ENCODE assay signal across 20 mouse cellular contexts in the genomic region with DNA sequence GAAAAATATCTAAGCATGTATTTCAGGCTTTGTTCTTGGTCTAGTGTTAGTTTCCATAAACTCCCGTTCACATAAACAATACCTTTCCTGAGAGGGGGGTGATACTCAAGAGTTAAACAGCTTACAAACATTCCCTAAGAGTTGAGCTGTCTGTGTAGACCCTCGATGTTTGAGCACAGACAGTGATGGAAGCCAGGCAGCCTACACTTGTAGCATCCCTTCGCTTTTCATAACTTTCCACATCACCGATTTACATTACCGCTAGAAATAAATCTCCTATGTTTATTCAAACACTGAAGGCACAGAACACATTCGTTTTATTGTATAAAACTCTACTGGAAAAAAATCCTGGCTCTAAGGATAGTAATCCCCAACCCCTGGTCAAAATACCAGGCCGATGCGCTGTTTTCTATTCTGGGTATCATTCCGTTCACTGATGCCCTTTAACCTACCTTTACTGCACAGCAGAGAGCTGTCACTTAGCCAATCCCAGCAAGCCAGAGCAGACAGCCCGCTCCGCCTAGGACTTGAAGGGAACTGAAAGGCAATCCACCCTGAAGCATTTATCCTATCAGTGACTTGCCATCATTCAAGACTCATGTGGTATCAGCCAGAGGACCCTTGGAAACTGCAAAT. TPM values are rescaled to one million over a fixed set of nuclear protein-coding genes. Genes with fewer than 3 reads are reported as not detected.
A peak's percentile ranks its signal among the peaks of the same experiment; 100 is the strongest.
DNase-seq lines count a peak whose midpoint lies in the region; ATAC-seq and TF ChIP-seq lines count a peak whose summit lies in the region.
"Had no signal": no experiment of that assay in that cellular context is flagged by ENCODE, and none has a peak within 500 bp of the region (broad histone marks: within the 10 kb centered on the region; RNA-seq: fewer than 3 reads in every experiment).

No protein-coding gene starts in this region.

- no peak overlapping the region for H3K9ac ChIP-seq in lung, embryonic 14.5 days
- peak overlapping the region; percentile 37; the same call in 1 of the 2 replicates for H3K9ac ChIP-seq in heart, embryonic 13.5 days
- H3K9ac ChIP-seq in intestine, embryonic 15.5 days = no peak overlapping the region
- no peak overlapping the region for H3K9ac ChIP-seq in midbrain, embryonic 11.5 days (ENCODE audit: low read length)
- H3K9ac ChIP-seq: forebrain, embryonic 13.5 days; hindbrain, embryonic 12.5 days; limb, embryonic 12.5 days; liver, embryonic 15.5 days had no signal

- H3K27me3 ChIP-seq in lung, embryonic 14.5 days (ENCODE audit: insufficient read depth, low read length) = no peaks in the 10 kb centered on the region
- no peaks in the 10 kb centered on the region for H3K27me3 ChIP-seq in heart, embryonic 13.5 days (replicated peaks)
- H3K27me3 ChIP-seq in intestine, embryonic 15.5 days (replicated peaks) = no peaks in the 10 kb centered on the region
- H3K27me3 ChIP-seq in midbrain, embryonic 11.5 days (ENCODE audit: control insufficient read depth, insufficient read depth, low read length) = no peaks in the 10 kb centered on the region
- H3K27me3 ChIP-seq: forebrain, embryonic 13.5 days; hindbrain, embryonic 12.5 days; limb, embryonic 12.5 days; liver, embryonic 15.5 days had no signal

- peak overlapping the region; percentile 3; the same call in 1 of the 2 replicates for H3K27ac ChIP-seq in lung, embryonic 14.5 days (ENCODE audit: low read depth)
- peak overlapping the region; percentile 89 for H3K27ac ChIP-seq in heart, embryonic 13.5 days (replicated peaks)
- H3K27ac ChIP-seq in intestine, embryonic 15.5 days = peak overlapping the region; percentile 67
- no peak overlapping the region for H3K27ac ChIP-seq in midbrain, embryonic 11.5 days (ENCODE audit: low read depth, low read length)
- H3K27ac ChIP-seq: forebrain, embryonic 13.5 days; hindbrain, embryonic 12.5 days; limb, embryonic 12.5 days; liver, embryonic 15.5 days had no signal

- no peak overlapping the region for H3K4me3 ChIP-seq in lung, embryonic 14.5 days (ENCODE audit: low read depth, low read length)
- H3K4me3 ChIP-seq in heart, embryonic 13.5 days = no peak overlapping the region
- no peak overlapping the region for H3K4me3 ChIP-seq in intestine, embryonic 15.5 days (replicated peaks)
- H3K4me3 ChIP-seq in midbrain, embryonic 11.5 days (ENCODE audit: low read depth, low read length) = no peak overlapping the region
- H3K4me3 ChIP-seq: forebrain, embryonic 13.5 days; hindbrain, embryonic 12.5 days; limb, embryonic 12.5 days; liver, embryonic 15.5 days; megakaryocyte, embryonic 14.5 days had no signal

- ATAC-seq in lung, embryonic 14.5 days (ENCODE audit: insufficient read depth) = no peak
- ATAC-seq in heart, embryonic 13.5 days (ENCODE audit: extremely low read depth, insufficient number of reproducible peaks, low FRiP score, low TSS enrichment) = no peak
- ATAC-seq in intestine, embryonic 15.5 days = peak; percentile 84
- ATAC-seq in midbrain, embryonic 11.5 days (ENCODE audit: low FRiP score) = no peak
- no peak for ATAC-seq in cerebellum, adult (ENCODE audit: insufficient number of reproducible peaks, low FRiP score, low TSS enrichment)
- ATAC-seq: forebrain, embryonic 13.5 days had no signal

- TF ChIP-seq CTCF in lung, embryonic 14.5 days (IDR thresholded peaks at IDR 0.05; ENCODE audit: low read depth) = no peak

- 46% methylated on average over 11 of the region's 11 CpGs for WGBS in lung, embryonic 14.5 days
- WGBS in heart, embryonic 13.5 days = 31% methylated on average over 11 of the region's 11 CpGs
- 31% methylated on average over 11 of the region's 11 CpGs for WGBS in intestine, embryonic 15.5 days
- WGBS in midbrain, embryonic 11.5 days = 86% methylated on average over 11 of the region's 11 CpGs

- H3K36me3 ChIP-seq in lung, embryonic 14.5 days (ENCODE audit: insufficient read depth) = no peaks in the 10 kb centered on the region
- no peaks in the 10 kb centered on the region for H3K36me3 ChIP-seq in heart, embryonic 13.5 days
- no peaks in the 10 kb centered on the region for H3K36me3 ChIP-seq in intestine, embryonic 15.5 days
- H3K36me3 ChIP-seq in midbrain, embryonic 11.5 days (ENCODE audit: control insufficient read depth, insufficient read depth, low read length) = no peaks in the 10 kb centered on the region
- H3K36me3 ChIP-seq: hindbrain, embryonic 12.5 days; limb, embryonic 12.5 days; liver, embryonic 15.5 days had no signal

- no peaks in the 10 kb centered on the region for H3K9me3 ChIP-seq in lung, embryonic 14.5 days (ENCODE audit: low read depth, low read length)
- H3K9me3 ChIP-seq in heart, embryonic 13.5 days = no peaks in the 10 kb centered on the region
- H3K9me3 ChIP-seq in intestine, embryonic 15.5 days = no peaks in the 10 kb centered on the region
- no peaks in the 10 kb centered on the region for H3K9me3 ChIP-seq in midbrain, embryonic 11.5 days (ENCODE audit: control insufficient read depth, low read length)
- H3K9me3 ChIP-seq: forebrain, embryonic 13.5 days; hindbrain, embryonic 12.5 days; limb, embryonic 12.5 days; liver, embryonic 15.5 days had no signal

- H3K4me2 ChIP-seq in lung, embryonic 14.5 days = no peak overlapping the region
- H3K4me2 ChIP-seq in heart, embryonic 13.5 days = peak overlapping the region; percentile 37
- no peak overlapping the region for H3K4me2 ChIP-seq in intestine, embryonic 15.5 days (replicated peaks)
- H3K4me2 ChIP-seq in midbrain, embryonic 11.5 days = no peak overlapping the region
- H3K4me2 ChIP-seq: forebrain, embryonic 13.5 days; hindbrain, embryonic 12.5 days; limb, embryonic 12.5 days; liver, embryonic 15.5 days had no signal

- DNase-seq in lung, embryonic 14.5 days = no peak
- no peak for DNase-seq in lung, postnatal 25 days (ENCODE audit: low spot score)
- DNase-seq in midbrain, embryonic 11.5 days (ENCODE audit: low spot score, missing footprints) = no peak
- no peak for DNase-seq in spleen, adult 12 weeks (ENCODE audit: low spot score)
- DNase-seq in ovary, adult 18-20 months (ENCODE audit: low spot score) = no peak
- DNase-seq: adrenal gland, postnatal 25 days; cerebellum, postnatal 25 days; gastrocnemius, postnatal 36 days; kidney, adult 11 months; kidney, postnatal 4 days; lung, postnatal 10 days; thymus, adult 18-20 months had no signal

- H3K4me1 ChIP-seq in lung, embryonic 14.5 days (ENCODE audit: insufficient read depth) = peaks cover 5% of the 10 kb centered on the region; the same call in 1 of the 2 replicates
- H3K4me1 ChIP-seq in heart, embryonic 13.5 days = peaks cover 40% of the 10 kb centered on the region
- peaks cover 6% of the 10 kb centered on the region; the same call in 1 of the 2 replicates for H3K4me1 ChIP-seq in intestine, embryonic 15.5 days (replicated peaks)
- no peaks in the 10 kb centered on the region for H3K4me1 ChIP-seq in midbrain, embryonic 11.5 days (ENCODE audit: control insufficient read depth, insufficient read depth, low read length)
- H3K4me1 ChIP-seq: forebrain, embryonic 13.5 days; hindbrain, embryonic 12.5 days; liver, embryonic 15.5 days; megakaryocyte, embryonic 14.5 days had no signal

RNA-seq across cellular contexts. Expression of a gene that starts 37.7 kb away (rescaled TPM):
- polyA plus RNA-seq in lung, embryonic 14.5 days (2014; fragmentation: Nextera tagmentation; extraction: Ambion mirVana) = 64.9 and 65.1 TPM in 2 replicates
- 35.9 and 43.5 TPM in 2 replicates for polyA plus RNA-seq in heart, embryonic 13.5 days (2015; fragmentation: Nextera tagmentation; extraction: Ambion mirVana)
- polyA plus RNA-seq in intestine, embryonic 15.5 days (2015; fragmentation: Nextera tagmentation; extraction: Ambion mirVana) = 54.7 and 56.5 TPM in 2 replicates
- 70.6 and 77.5 TPM in 2 replicates for polyA plus RNA-seq in midbrain, embryonic 11.5 days (2014; fragmentation: Nextera tagmentation; extraction: Ambion mirVana)

RNA-seq across cellular contexts. Expression of a gene that starts 54.9 kb away (rescaled TPM):
- polyA plus RNA-seq in lung, embryonic 14.5 days (2014; fragmentation: Nextera tagmentation; extraction: Ambion mirVana) = 20.9 and 29.9 TPM in 2 replicates
- polyA plus RNA-seq in heart, embryonic 13.5 days (2015; fragmentation: Nextera tagmentation; extraction: Ambion mirVana) = 53.1 and 58.7 TPM in 2 replicates
- polyA plus RNA-seq in intestine, embryonic 15.5 days (2015; fragmentation: Nextera tagmentation; extraction: Ambion mirVana) = 37.6 and 49.3 TPM in 2 replicates
- polyA plus RNA-seq in midbrain, embryonic 11.5 days (2014; fragmentation: Nextera tagmentation; extraction: Ambion mirVana) = 12.4 and 12.8 TPM in 2 replicates
